Mouse (Mus musculus) midbrain, embryonic 14.5 days (tissue): Measurements from ENCODE around the gene Gm10337. TPM values are rescaled to one million over a fixed set of nuclear protein-coding genes. Genes with fewer than 3 reads are reported as not detected.

Experiments
- ATAC-seq: fragments of 200-750 bp; cut with Nextera tagmentation; 2 replicates; pipeline ENCODE4 v1.8.0; 2017; ENCODE audit warnings: moderate number of reproducible peaks, moderate library complexity; ENCODE audit not compliant: low FRiP score, low TSS enrichment
- DNase-seq: peaks from one replicate; pipeline ENCODE4 v3.0.0-alpha.2; 2015
- H3K27ac ChIP-seq: fragments of 300-500 bp; sonication (generic); replicated peaks from 2 replicates; pipeline ENCODE4 v1.5.1; 2014; ENCODE audit warnings: mild to moderate bottlenecking, low read depth, low read length, moderate library complexity
- H3K27me3 ChIP-seq: fragments of 300-500 bp; sonication (generic); 2 replicates; pipeline ENCODE4 v1.6.1; 2014; ENCODE audit warnings: low read length, control low read depth, mixed read lengths; ENCODE audit not compliant: control insufficient read depth, insufficient read depth
- H3K36me3 ChIP-seq: fragments of 300-500 bp; sonication (generic); 2 replicates; pipeline ENCODE4 v1.6.1; 2014; ENCODE audit warnings: low read length, control low read depth; ENCODE audit not compliant: control insufficient read depth, insufficient read depth
- H3K4me1 ChIP-seq: fragments of 300-500 bp; sonication (generic); 2 replicates; pipeline ENCODE4 v1.6.1; 2014; ENCODE audit warnings: mild to moderate bottlenecking, antibody characterized with exemption, low read length, control low read depth; ENCODE audit not compliant: control insufficient read depth, insufficient read depth
- H3K4me2 ChIP-seq: fragments of 300-500 bp; sonication (generic); 2 replicates; pipeline ENCODE4 v1.6.1; 2014; ENCODE audit warnings: mild to moderate bottlenecking, low read length, moderate library complexity
- H3K4me3 ChIP-seq: fragments of 300-500 bp; sonication (generic); replicated peaks from 2 replicates; pipeline ENCODE4 v1.5.1; 2014; ENCODE audit warnings: low read depth, low read length
- H3K9ac ChIP-seq: fragments of 300-500 bp; sonication (generic); replicated peaks from 2 replicates; pipeline ENCODE4 v1.6.1; 2014; ENCODE audit warnings: mild to moderate bottlenecking, low read length, moderate library complexity
- H3K9me3 ChIP-seq: fragments of 300-500 bp; sonication (generic); 2 replicates; pipeline ENCODE4 v1.6.1; 2016; ENCODE audit warnings: low read length, control low read depth, mixed read lengths; ENCODE audit not compliant: control insufficient read depth
- WGBS: fragments of 180-500 bp; shearing (Covaris S2); extraction: QIAGEN DNeasy Blood & Tissue Kit; methylation state at CpG from one replicate; pipeline ENCODE4 v1.1.7; 2014; 5-methylcytosine and 5-hydroxymethylcytosine counted together
- polyA plus RNA-seq: library from polyadenylated mRNA; unstranded; fragments of >200 nt; fragmentation: Nextera tagmentation; extraction: Ambion mirVana; gene quantifications from 2 replicates; pipeline ENCODE4 v1.2.1, GENCODE M21; 2014

Gene Gm10337
- polyA plus RNA-seq, 1 experiment from 2014 or later: not detected

DNA sequence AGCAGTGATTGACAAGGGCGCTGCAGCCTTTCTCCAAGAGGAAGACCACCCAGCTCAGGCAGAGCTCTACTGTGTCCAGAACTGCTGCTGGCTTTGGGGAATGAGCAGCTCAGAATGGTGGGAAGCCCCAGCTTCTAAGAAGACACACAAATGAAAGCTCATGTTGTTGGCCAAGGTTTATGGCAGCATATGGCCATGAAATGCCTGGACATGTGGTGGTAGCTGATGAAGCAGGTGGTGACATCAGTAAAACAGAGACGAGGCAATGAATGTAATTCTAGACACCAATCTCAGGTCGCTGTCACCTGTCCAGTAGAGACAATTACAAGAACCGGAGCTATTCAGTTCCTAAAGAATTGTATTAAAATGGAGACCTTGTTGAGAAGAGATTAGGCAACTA, 41.3 kb downstream of the Gm10337 start:
- Histone ChIP-seq H3K4me1 (0 out of 2 replicates have a peak, but pooled peaks cover 5% of the 10 kb centered on the region), H3K9me3 (no peaks in the 10 kb centered on the region), H3K4me2 (no peak overlapping the region), H3K4me3 (no peak overlapping the region), H3K9ac (no peak overlapping the region), H3K27ac (no peak overlapping the region), H3K36me3 (peaks cover 45% of the 10 kb centered on the region), H3K27me3 (no peaks in the 10 kb centered on the region)
- 91% methylated on average over 4 of the region's 4 CpGs for WGBS
- DNase-seq (no peak), ATAC-seq (no peak)

DNA sequence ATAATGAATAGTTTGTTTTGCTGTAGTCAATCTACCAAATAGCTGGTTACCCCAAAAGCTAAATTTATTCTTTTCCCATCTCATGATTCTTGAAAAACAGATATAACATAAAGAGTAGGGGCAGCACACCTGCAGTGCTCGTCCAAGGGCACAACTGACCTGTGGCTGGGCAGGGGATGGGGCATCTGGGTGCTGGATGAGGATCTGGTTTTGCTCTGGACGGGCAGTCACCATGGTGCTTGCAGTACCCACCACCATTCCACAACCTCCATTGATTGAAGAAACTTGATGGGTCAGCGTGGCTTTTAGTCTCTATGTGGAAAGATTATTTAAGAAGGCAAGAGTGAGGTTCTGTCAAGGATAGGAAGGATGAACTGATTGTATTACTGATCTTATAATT, 42.7 kb downstream of the Gm10337 start:
- ATAC-seq (no peak), DNase-seq (no peak)
- H3K36me3 ChIP-seq: peaks cover 37% of the 10 kb centered on the region
- WGBS: 91% methylated on average over 3 of the region's 3 CpGs
- H3K4me2 ChIP-seq: no peak overlapping the region
- no peaks in the 10 kb centered on the region for H3K27me3 ChIP-seq
- H3K4me1 ChIP-seq: 0 out of 2 replicates have a peak, but pooled peaks cover 5% of the 10 kb centered on the region
- H3K4me3 ChIP-seq: no peak overlapping the region
- no peak overlapping the region for H3K9ac ChIP-seq
- H3K27ac ChIP-seq: no peak overlapping the region
- no peaks in the 10 kb centered on the region for H3K9me3 ChIP-seq

DNA sequence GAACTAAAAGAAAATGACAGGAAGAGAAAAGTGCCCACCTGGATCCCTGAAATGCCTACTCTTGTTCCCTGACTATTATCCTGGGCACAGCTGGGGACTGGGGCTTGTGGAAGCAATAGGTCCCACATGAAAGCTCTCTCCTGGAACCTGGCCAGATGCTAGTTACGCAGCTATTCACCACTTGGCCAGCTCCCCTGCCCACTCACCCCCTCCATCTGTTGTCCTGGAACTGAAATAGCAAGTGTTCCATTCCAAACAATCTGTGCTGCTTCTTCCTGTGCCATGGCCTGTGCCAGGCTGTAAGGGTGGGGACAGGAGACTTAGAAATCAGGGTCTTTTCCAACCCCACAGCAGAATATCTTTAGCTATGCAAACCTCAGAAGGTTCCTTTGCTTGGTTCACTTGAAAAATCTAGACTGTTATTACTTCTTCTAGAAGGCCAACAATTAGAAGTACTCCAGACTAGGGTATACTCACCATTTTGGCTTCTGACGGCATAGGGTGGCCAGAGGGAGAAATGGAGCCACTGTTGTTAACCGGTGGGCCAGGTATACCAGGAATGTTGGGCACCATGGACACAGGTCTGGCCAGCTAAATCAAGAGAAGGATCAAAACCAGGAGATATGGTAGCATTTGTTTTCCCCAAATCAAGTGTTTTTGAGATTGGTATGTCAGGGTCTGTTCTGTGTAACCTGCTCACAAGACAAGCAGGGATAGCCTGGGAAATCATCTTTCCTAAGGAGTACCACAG, 43.3 kb downstream of the Gm10337 start:
- Histone ChIP-seq H3K36me3 (peaks cover 42% of the 10 kb centered on the region), H3K9me3 (no peaks in the 10 kb centered on the region), H3K4me1 (0 out of 2 replicates have a peak, but pooled peaks cover 5% of the 10 kb centered on the region), H3K27me3 (no peaks in the 10 kb centered on the region), H3K4me2 (no peak overlapping the region), H3K4me3 (no peak overlapping the region), H3K27ac (no peak overlapping the region), H3K9ac (no peak overlapping the region)
- ATAC-seq (no peak), DNase-seq (peak; percentile 72)
- WGBS: 75% methylated on average over 3 of the region's 3 CpGs

DNA sequence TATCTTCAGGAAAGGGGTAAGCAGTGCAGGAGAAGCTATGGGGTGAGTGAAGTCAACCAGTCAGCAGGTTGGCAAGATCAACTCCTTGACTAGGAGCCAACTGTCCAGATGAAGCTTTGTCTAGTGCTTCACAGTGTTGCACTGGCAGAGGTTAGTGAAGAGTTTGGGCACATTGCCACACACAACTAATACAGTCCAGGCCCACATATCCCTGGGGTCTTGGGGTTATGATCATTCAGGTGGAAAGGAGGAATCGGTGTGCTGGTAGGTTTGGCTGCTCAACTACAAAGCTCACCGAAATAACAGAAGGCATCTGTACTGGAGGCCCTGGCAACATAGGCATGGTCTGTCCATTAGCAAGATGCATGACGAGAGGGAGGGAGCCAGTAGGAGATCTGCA, 44.0 kb downstream of the Gm10337 start:
- Histone ChIP-seq H3K4me1 (0 out of 2 replicates have a peak, but pooled peaks cover 5% of the 10 kb centered on the region), H3K27me3 (no peaks in the 10 kb centered on the region), H3K4me3 (no peak overlapping the region), H3K9ac (no peak overlapping the region), H3K27ac (no peak overlapping the region), H3K9me3 (no peaks in the 10 kb centered on the region), H3K4me2 (no peak overlapping the region), H3K36me3 (peaks cover 46% of the 10 kb centered on the region)
- WGBS: 93% methylated on average over 3 of the region's 3 CpGs
- ATAC-seq (no peak; the same call in 1 of the 2 replicates), DNase-seq (peak; percentile 32)

DNA sequence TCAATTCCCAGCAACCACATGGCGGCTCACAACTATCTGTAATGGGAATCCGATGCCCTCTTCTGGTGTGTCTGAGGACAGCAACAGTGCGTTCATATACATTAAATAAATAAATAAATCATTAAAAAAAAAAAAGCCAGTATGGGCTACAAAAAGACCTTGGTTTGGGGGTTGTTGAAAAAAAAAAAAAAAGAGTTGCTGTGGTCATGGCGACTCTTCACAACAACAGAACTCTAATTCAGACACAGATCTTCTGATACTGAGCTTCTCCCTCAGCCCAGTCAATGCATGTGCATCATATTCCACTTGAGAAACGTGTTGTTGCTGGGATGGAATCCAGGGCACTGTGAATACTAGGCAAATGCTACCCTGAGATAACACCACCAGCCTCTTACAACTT, 49.1 kb downstream of the Gm10337 start:
- Histone ChIP-seq H3K9me3 (no peaks in the 10 kb centered on the region), H3K4me3 (no peak overlapping the region), H3K36me3 (peaks cover 41% of the 10 kb centered on the region), H3K9ac (no peak overlapping the region), H3K4me1 (no peaks in the 10 kb centered on the region), H3K4me2 (no peak overlapping the region), H3K27ac (no peak overlapping the region), H3K27me3 (no peaks in the 10 kb centered on the region)
- DNase-seq (no peak), ATAC-seq (no peak)
- 94% methylated on average over 5 of the region's 5 CpGs for WGBS

Other genes starting within 250 kb of the Gm10337 start
- gene Rarg, start 246.2 kb upstream of the Gm10337 start, polyA plus RNA-seq: 2.3 and 3.6 TPM in 2 replicates
- gene Gm9918, start 233.2 kb upstream of the Gm10337 start, polyA plus RNA-seq: 0.09 TPM in 1 of 2 replicates, not detected in the other
- 51.9 and 53.3 TPM in 2 replicates for gene Mfsd5, start 224.3 kb upstream of the Gm10337 start, polyA plus RNA-seq
- gene Espl1, start 207.5 kb upstream of the Gm10337 start, polyA plus RNA-seq: 4.9 and 9.1 TPM in 2 replicates
- gene Pfdn5, start 177.6 kb upstream of the Gm10337 start, polyA plus RNA-seq: 562 and 649 TPM in 2 replicates
- gene Myg1, start 172.0 kb upstream of the Gm10337 start, polyA plus RNA-seq: 80.4 and 89.0 TPM in 2 replicates
- gene Aaas, start 153.0 kb upstream of the Gm10337 start, polyA plus RNA-seq: 27.6 and 30.6 TPM in 2 replicates
- 0.21 TPM in 1 of 2 replicates, not detected in the other for gene Sp7, start 136.5 kb upstream of the Gm10337 start, polyA plus RNA-seq
- 6.0 and 7.4 TPM in 2 replicates for gene Sp1, start 97.6 kb upstream of the Gm10337 start, polyA plus RNA-seq
- gene Amhr2, start 58.4 kb upstream of the Gm10337 start, polyA plus RNA-seq: 0.18 and 0.39 TPM in 2 replicates
- gene Prr13, start 44.7 kb upstream of the Gm10337 start, polyA plus RNA-seq: 127 and 133 TPM in 2 replicates
- 187 TPM in 2 replicates for gene Pcbp2, start 33.2 kb upstream of the Gm10337 start, polyA plus RNA-seq
- gene Map3k12, start 13.3 kb downstream of the Gm10337 start, polyA plus RNA-seq: 44.2 and 47.9 TPM in 2 replicates
- gene Tarbp2, start 14.5 kb downstream of the Gm10337 start, polyA plus RNA-seq: 76.3 and 90.7 TPM in 2 replicates
- gene Npff, start 21.2 kb downstream of the Gm10337 start, polyA plus RNA-seq: 1.3 and 2.7 TPM in 2 replicates
- not detected in 2 replicates for gene Gm28047, start 121.3 kb downstream of the Gm10337 start, polyA plus RNA-seq
- 13.0 and 13.2 TPM in 2 replicates for gene Atf7, start 121.7 kb downstream of the Gm10337 start, polyA plus RNA-seq
- 69.8 and 72.3 TPM in 2 replicates for gene Atp5g2, start 168.6 kb downstream of the Gm10337 start, polyA plus RNA-seq
- gene Calcoco1, start 218.5 kb downstream of the Gm10337 start, polyA plus RNA-seq: 30.6 and 36.5 TPM in 2 replicates